Mouse (Mus musculus): ENCODE measurements around the gene 1110008L16Rik. TPM values are rescaled to one million over a fixed set of nuclear protein-coding genes. Genes with fewer than 3 reads are reported as not detected.

Gene 1110008L16Rik
- polyA plus RNA-seq, 1 experiment = 5.8 TPM

- Histone ChIP-seq H3K4me1 (ENCODE audit: control insufficient read depth, insufficient read depth, low read length) (0 out of 2 replicates have a peak, but pooled peaks cover 2% of the 10 kb centered on the region), H3K4me3 (ENCODE audit: control insufficient read depth, low read depth, low read length) (peak within 1 kb of the TSS; percentile 96), H3K27ac (ENCODE audit: control insufficient read depth, insufficient read depth, low read depth, low read length) (peak within 1 kb of the TSS; percentile 96), H3K36me3 (ENCODE audit: control insufficient read depth, insufficient read depth, low read length) (peaks cover 2% of the 10 kb centered on the region), H3K27me3 (ENCODE audit: control insufficient read depth, insufficient read depth, low read length) (no peaks in the 10 kb centered on the region)
- peak; percentile 73 for TF ChIP-seq POLR2A (IDR thresholded peaks at IDR 0.05; ENCODE audit: control insufficient read depth, low read depth, low read length)
- no peak for TF ChIP-seq CTCF (IDR thresholded peaks at IDR 0.05; ENCODE audit: control insufficient read depth, insufficient read depth, insufficient replicate concordance, low read depth, low read length)
Observed at GRCm38 (mm10) chr12:55302485-55303441, 3.4 kb downstream of the 1110008L16Rik start, which contains the start of gene Ppp2r3c. Gene Ppp2r3c (minus strand): TSS chr12:55302998.

- Histone ChIP-seq H3K27ac (ENCODE audit: control insufficient read depth, insufficient read depth, low read depth, low read length) (no peak overlapping the region), H3K4me3 (ENCODE audit: control insufficient read depth, low read depth, low read length) (no peak overlapping the region), H3K27me3 (ENCODE audit: control insufficient read depth, insufficient read depth, low read length) (no peaks in the 10 kb centered on the region), H3K4me1 (ENCODE audit: control insufficient read depth, insufficient read depth, low read length) (peaks cover 5% of the 10 kb centered on the region), H3K36me3 (ENCODE audit: control insufficient read depth, insufficient read depth, low read length) (no peaks in the 10 kb centered on the region)
- TF ChIP-seq CTCF (IDR thresholded peaks at IDR 0.05; ENCODE audit: control insufficient read depth, insufficient read depth, insufficient replicate concordance, low read depth, low read length) (no peak), POLR2A (IDR thresholded peaks at IDR 0.05; ENCODE audit: control insufficient read depth, low read depth, low read length) (no peak)
Observed at GRCm38 (mm10) chr12:55306371-55306770, 7.0 kb downstream of the 1110008L16Rik start.

GRCm38 (mm10) chr12:55307566-55307965 is 8.2 kb downstream of the 1110008L16Rik start:
- Histone ChIP-seq H3K4me3 (ENCODE audit: control insufficient read depth, low read depth, low read length) (no peak overlapping the region), H3K36me3 (ENCODE audit: control insufficient read depth, insufficient read depth, low read length) (no peaks in the 10 kb centered on the region), H3K4me1 (ENCODE audit: control insufficient read depth, insufficient read depth, low read length) (peaks cover 13% of the 10 kb centered on the region), H3K27me3 (ENCODE audit: control insufficient read depth, insufficient read depth, low read length) (no peaks in the 10 kb centered on the region), H3K27ac (ENCODE audit: control insufficient read depth, insufficient read depth, low read depth, low read length) (no peak overlapping the region)
- no peak for TF ChIP-seq POLR2A (IDR thresholded peaks at IDR 0.05; ENCODE audit: control insufficient read depth, low read depth, low read length)
- no peak for TF ChIP-seq CTCF (IDR thresholded peaks at IDR 0.05; ENCODE audit: control insufficient read depth, insufficient read depth, insufficient replicate concordance, low read depth, low read length)

GRCm38 (mm10) chr12:55308731-55309130 is 9.4 kb downstream of the 1110008L16Rik start:
- Histone ChIP-seq H3K4me1 (ENCODE audit: control insufficient read depth, insufficient read depth, low read length) (peaks cover 13% of the 10 kb centered on the region), H3K4me3 (ENCODE audit: control insufficient read depth, low read depth, low read length) (no peak overlapping the region), H3K36me3 (ENCODE audit: control insufficient read depth, insufficient read depth, low read length) (no peaks in the 10 kb centered on the region), H3K27me3 (ENCODE audit: control insufficient read depth, insufficient read depth, low read length) (no peaks in the 10 kb centered on the region), H3K27ac (ENCODE audit: control insufficient read depth, insufficient read depth, low read depth, low read length) (no peak overlapping the region)
- TF ChIP-seq CTCF (IDR thresholded peaks at IDR 0.05; ENCODE audit: control insufficient read depth, insufficient read depth, insufficient replicate concordance, low read depth, low read length) = no peak

- H3K27ac ChIP-seq (ENCODE audit: control insufficient read depth, insufficient read depth, low read depth, low read length) = no peak overlapping the region
- no peaks in the 10 kb centered on the region for H3K27me3 ChIP-seq (ENCODE audit: control insufficient read depth, insufficient read depth, low read length)
- H3K4me1 ChIP-seq (ENCODE audit: control insufficient read depth, insufficient read depth, low read length) = peaks cover 10% of the 10 kb centered on the region
- H3K4me3 ChIP-seq (ENCODE audit: control insufficient read depth, low read depth, low read length) = no peak overlapping the region
- TF ChIP-seq POLR2A (IDR thresholded peaks at IDR 0.05; ENCODE audit: control insufficient read depth, low read depth, low read length) = no peak
- no peak for TF ChIP-seq CTCF (IDR thresholded peaks at IDR 0.05; ENCODE audit: control insufficient read depth, insufficient read depth, insufficient replicate concordance, low read depth, low read length)
- H3K36me3 ChIP-seq (ENCODE audit: control insufficient read depth, insufficient read depth, low read length) = no peaks in the 10 kb centered on the region
Observed at GRCm38 (mm10) chr12:55309501-55309900, 10.1 kb downstream of the 1110008L16Rik start.

GRCm38 (mm10) chr12:55311841-55312240 is 12.5 kb downstream of the 1110008L16Rik start:
- H3K4me1 ChIP-seq (ENCODE audit: control insufficient read depth, insufficient read depth, low read length) = peaks cover 10% of the 10 kb centered on the region

GRCm38 (mm10) chr12:55313901-55314300 is 14.5 kb downstream of the 1110008L16Rik start:
- H3K27me3 ChIP-seq (ENCODE audit: control insufficient read depth, insufficient read depth, low read length) = no peaks in the 10 kb centered on the region
- TF ChIP-seq CTCF (IDR thresholded peaks at IDR 0.05; ENCODE audit: control insufficient read depth, insufficient read depth, insufficient replicate concordance, low read depth, low read length) = no peak
- TF ChIP-seq POLR2A (IDR thresholded peaks at IDR 0.05; ENCODE audit: control insufficient read depth, low read depth, low read length) = no peak
- H3K4me1 ChIP-seq (ENCODE audit: control insufficient read depth, insufficient read depth, low read length) = peaks cover 10% of the 10 kb centered on the region
- no peak overlapping the region for H3K27ac ChIP-seq (ENCODE audit: control insufficient read depth, insufficient read depth, low read depth, low read length)
- H3K4me3 ChIP-seq (ENCODE audit: control insufficient read depth, low read depth, low read length) = no peak overlapping the region
- H3K36me3 ChIP-seq (ENCODE audit: control insufficient read depth, insufficient read depth, low read length) = no peaks in the 10 kb centered on the region

More at GRCm38 (mm10) chr12:55311841-55312240, 12.5 kb downstream of the 1110008L16Rik start:
- Histone ChIP-seq H3K27me3 (ENCODE audit: control insufficient read depth, insufficient read depth, low read length) (no peaks in the 10 kb centered on the region), H3K27ac (ENCODE audit: control insufficient read depth, insufficient read depth, low read depth, low read length) (no peak overlapping the region), H3K4me3 (ENCODE audit: control insufficient read depth, low read depth, low read length) (peak overlapping the region; percentile 21; the same call in 1 of the 2 replicates), H3K36me3 (ENCODE audit: control insufficient read depth, insufficient read depth, low read length) (no peaks in the 10 kb centered on the region)
- no peak for TF ChIP-seq POLR2A (IDR thresholded peaks at IDR 0.05; ENCODE audit: control insufficient read depth, low read depth, low read length)
- no peak for TF ChIP-seq CTCF (IDR thresholded peaks at IDR 0.05; ENCODE audit: control insufficient read depth, insufficient read depth, insufficient replicate concordance, low read depth, low read length)
